Mouse (Mus musculus) layer of hippocampus, adult 18-20 months (tissue): ENCODE results near the gene Cuzd1. TPM values are rescaled to one million over a fixed set of nuclear protein-coding genes. Genes with fewer than 3 reads are reported as not detected.

ENCODE experiments used
- DNase-seq, 2 experiments: peaks; one replicate each; pipeline ENCODE4 v3.0.0; 2022; ENCODE audit warnings: low spot score in 2 of 2
- total RNA-seq, 2 experiments: library from RNA; stranded (reverse); gene quantifications; 2 replicates each; pipeline ENCODE4 v1.2.3; 2021

Gene Cuzd1
- total RNA-seq, 2 experiments from 2014 or later = not detected

DNA sequence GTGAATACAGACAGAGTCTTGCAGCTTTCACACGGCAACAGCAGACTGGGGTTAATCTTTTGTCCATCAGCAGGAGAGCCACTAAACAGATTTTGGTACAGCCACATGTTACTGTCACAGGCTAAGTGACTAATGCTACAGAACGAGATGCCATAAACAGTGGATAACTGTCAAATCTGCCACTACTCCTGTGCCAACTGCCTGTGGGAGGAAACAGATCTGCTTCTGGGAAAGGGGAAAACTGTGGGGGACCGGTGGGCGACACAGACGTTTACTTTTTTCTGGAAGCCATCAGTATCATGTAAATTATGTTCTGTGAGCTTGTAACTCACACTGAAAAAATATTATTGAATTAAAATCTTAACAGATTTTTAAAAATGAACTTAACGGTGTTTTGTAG, 61.1 kb downstream of the Cuzd1 start:
- DNase-seq = peak; percentile 75 to 86

Other genes starting within 250 kb of the Cuzd1 start
- gene 4933402N03Rik, start 176.0 kb downstream of the Cuzd1 start, total RNA-seq = not detected
- gene 5430419D17Rik, start 147.9 kb downstream of the Cuzd1 start, total RNA-seq = not detected
- gene Fam24b, start 7.2 kb upstream of the Cuzd1 start, total RNA-seq = under 1 TPM in 1 of 2 experiments, not detected in 1; 0.50 TPM
- not detected for gene Fam24a, start 11.6 kb upstream of the Cuzd1 start, total RNA-seq
- 10 to 100 TPM; 32.4 to 33.3 TPM for gene 2310057M21Rik, start 40.5 kb upstream of the Cuzd1 start, total RNA-seq
- 10 to 100 TPM; 47.4 to 48.0 TPM for gene Pstk, start 48.8 kb upstream of the Cuzd1 start, total RNA-seq
- 10 to 100 TPM; 47.7 to 50.9 TPM for gene Ikzf5, start 88.2 kb upstream of the Cuzd1 start, total RNA-seq
- gene Acadsb, start 88.3 kb upstream of the Cuzd1 start, total RNA-seq = 100 to 1,000 TPM; 107 to 108 TPM
- gene Hmx3, start 220.6 kb upstream of the Cuzd1 start, total RNA-seq = not detected
- gene Hmx2, start 226.5 kb upstream of the Cuzd1 start, total RNA-seq = not detected
- 10 to 100 TPM; 60.9 to 63.2 TPM for gene Bub3, start 237.9 kb upstream of the Cuzd1 start, total RNA-seq